Mouse (Mus musculus) heart, embryonic 14.5 days (tissue): ENCODE measurements around the gene Ccser1. TPM values are rescaled to one million over a fixed set of nuclear protein-coding genes. Genes with fewer than 3 reads are reported as not detected.

ENCODE experiments used
- ATAC-seq: fragments of 200-750 bp; cut with Nextera tagmentation; 2 replicates; pipeline ENCODE4 v1.8.0; 2017; ENCODE audit warnings: low read depth, moderate TSS enrichment; ENCODE audit not compliant: insufficient number of reproducible peaks, insufficient read depth, low FRiP score
- H3K27ac ChIP-seq, 2 experiments: fragments of 200-500 bp in 1 of 2; fragments of 300-500 bp in 1 of 2; sonication (generic) in 1 of 2; replicated peaks in 1 of 2; 2 replicates each; pipeline ENCODE4 v1.5.1; 2012 to 2014; ENCODE audit warnings: low read depth in 2 of 2, low read length in 2 of 2, control low read depth in 1 of 2, mild to moderate bottlenecking in 1 of 2, mixed read lengths in 1 of 2; ENCODE audit not compliant: control insufficient read depth in 1 of 2, insufficient read depth in 1 of 2
- H3K27me3 ChIP-seq: fragments of 300-500 bp; sonication (generic); 2 replicates; pipeline ENCODE4 v1.6.1; 2014; ENCODE audit warnings: mild to moderate bottlenecking, low read length, control low read depth; ENCODE audit not compliant: control insufficient read depth, insufficient read depth
- H3K36me3 ChIP-seq: fragments of 300-500 bp; sonication (generic); 2 replicates; pipeline ENCODE4 v1.6.1; 2014; ENCODE audit warnings: mild to moderate bottlenecking, control low read depth, low read length, mixed read lengths; ENCODE audit not compliant: control insufficient read depth, insufficient read depth
- H3K4me1 ChIP-seq, 2 experiments: fragments of 200-500 bp in 1 of 2; fragments of 300-500 bp in 1 of 2; sonication (generic) in 1 of 2; 2 replicates each; pipeline ENCODE4 v1.6.1; 2012 to 2014; ENCODE audit warnings: low read length in 2 of 2, control low read depth in 1 of 2, mixed read lengths in 1 of 2; ENCODE audit not compliant: control insufficient read depth in 2 of 2, insufficient read depth in 2 of 2
- H3K4me2 ChIP-seq: fragments of 300-500 bp; sonication (generic); 2 replicates; pipeline ENCODE4 v1.6.1; 2014; ENCODE audit warnings: mild to moderate bottlenecking, low read length
- H3K4me3 ChIP-seq, 2 experiments: fragments of 200-500 bp in 1 of 2; fragments of 300-500 bp in 1 of 2; sonication (generic) in 1 of 2; 2 replicates each; pipeline ENCODE4 v1.5.1; 2012 to 2014; ENCODE audit warnings: low read length in 2 of 2, mild to moderate bottlenecking in 2 of 2, control low read depth in 1 of 2, low read depth in 1 of 2, moderate library complexity in 1 of 2; ENCODE audit not compliant: control insufficient read depth in 1 of 2, insufficient read depth in 1 of 2
- H3K9ac ChIP-seq: fragments of 300-500 bp; sonication (generic); 2 replicates; pipeline ENCODE4 v1.6.1; 2014; ENCODE audit warnings: mild to moderate bottlenecking, low read length
- H3K9me3 ChIP-seq: fragments of 300-500 bp; sonication (generic); 2 replicates; pipeline ENCODE4 v1.6.1; 2016; ENCODE audit warnings: low read length, control low read depth; ENCODE audit not compliant: control insufficient read depth
- WGBS: fragments of 180-500 bp; shearing (Covaris S2); extraction: QIAGEN DNeasy Blood & Tissue Kit; methylation state at CpG from one replicate; pipeline ENCODE4 v1.1.7; 2014; 5-methylcytosine and 5-hydroxymethylcytosine counted together
- polyA plus RNA-seq: library from polyadenylated mRNA; unstranded; fragments of >200 nt; fragmentation: Nextera tagmentation; extraction: Ambion mirVana; gene quantifications from 2 replicates; pipeline ENCODE4 v1.2.1, GENCODE M21; 2014

Gene Ccser1
- polyA plus RNA-seq, 1 experiment from 2014 or later: 3.7 TPM

DNA sequence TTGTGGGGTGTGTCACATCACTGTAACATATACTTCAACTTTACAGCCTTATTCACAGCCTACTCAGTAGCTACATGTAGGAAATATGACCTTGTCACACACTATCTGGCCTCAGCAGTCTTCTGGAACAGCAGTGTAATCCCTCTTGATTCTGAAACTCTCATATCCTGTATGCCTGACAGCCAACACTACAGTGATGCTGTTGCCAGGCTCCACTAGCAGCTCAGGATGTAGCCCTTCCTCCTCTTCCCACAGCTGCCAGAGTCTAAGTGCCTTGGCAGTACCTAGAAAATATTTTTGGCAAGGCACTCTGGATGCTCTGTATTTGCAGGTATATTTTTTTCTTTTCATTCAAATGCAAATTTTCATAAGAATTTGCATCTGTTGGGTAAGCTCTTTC, 18.0 kb upstream of the Ccser1 start:
- ATAC-seq: no peak
- Histone ChIP-seq H3K9me3 (no peaks in the 10 kb centered on the region), H3K4me3 (no peak overlapping the region), H3K27ac (no peak overlapping the region), H3K4me1 (no peaks in the 10 kb centered on the region), H3K9ac (no peak overlapping the region), H3K36me3 (no peaks in the 10 kb centered on the region), H3K27me3 (no peaks in the 10 kb centered on the region), H3K4me2 (no peak overlapping the region)

DNA sequence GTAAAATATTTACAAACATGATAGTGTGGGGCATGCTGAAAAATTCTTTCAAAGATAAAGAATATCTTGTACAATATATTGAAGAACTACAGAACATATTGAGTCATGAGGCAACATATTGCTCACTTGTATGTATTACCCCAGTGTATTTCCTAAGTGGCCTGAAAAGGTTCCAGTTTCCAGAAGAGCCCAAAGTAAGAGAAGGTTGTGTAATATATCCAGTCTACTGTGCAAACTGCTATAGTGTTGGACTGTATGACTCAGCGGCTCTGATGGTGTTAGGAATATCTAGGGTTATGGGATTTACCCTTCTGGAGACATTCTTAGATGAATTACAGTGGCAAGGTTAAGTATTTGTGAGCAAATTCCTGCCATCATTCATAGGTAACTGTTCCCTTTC, 13.2 kb upstream of the Ccser1 start:
- no peak for ATAC-seq
- Histone ChIP-seq H3K9ac (no peak overlapping the region), H3K4me3 (no peak overlapping the region), H3K36me3 (no peaks in the 10 kb centered on the region), H3K27ac (no peak overlapping the region), H3K9me3 (no peaks in the 10 kb centered on the region), H3K4me1 (no peaks in the 10 kb centered on the region), H3K4me2 (no peak overlapping the region), H3K27me3 (no peaks in the 10 kb centered on the region)
- 83% methylated on average over 1 of the region's 1 CpGs for WGBS

DNA sequence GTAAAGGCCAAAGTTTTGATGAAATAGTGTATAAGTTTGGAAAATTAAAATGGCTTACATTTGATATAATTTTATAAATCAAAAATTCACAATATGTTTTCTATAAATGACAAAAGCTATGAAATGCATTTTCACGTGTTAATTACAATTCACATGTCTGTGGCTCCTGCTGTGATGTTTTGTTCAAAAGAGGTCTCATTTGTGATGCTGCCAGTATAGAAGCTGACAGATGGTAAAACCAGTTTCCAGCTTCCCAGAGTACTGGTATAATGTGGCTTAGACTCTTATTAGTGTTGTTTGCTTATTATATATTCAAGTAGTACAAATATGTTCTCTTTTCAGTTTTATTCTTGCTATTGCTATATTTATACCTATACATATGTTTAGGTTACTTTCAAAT, 4.0 kb upstream of the Ccser1 start:
- WGBS: 72% methylated on average over 1 of the region's 1 CpGs
- H3K27ac ChIP-seq: no peak overlapping the region
- peaks cover 0 to 1% of the 10 kb centered on the region in 2 experiments; a peak in 1 of 4 replicates for H3K4me1 ChIP-seq
- H3K9ac ChIP-seq: no peak overlapping the region
- H3K9me3 ChIP-seq: no peaks in the 10 kb centered on the region
- H3K36me3 ChIP-seq: no peaks in the 10 kb centered on the region
- H3K4me3 ChIP-seq: no peak overlapping the region
- H3K4me2 ChIP-seq: no peak overlapping the region
- ATAC-seq: no peak
- H3K27me3 ChIP-seq: peaks cover 8% of the 10 kb centered on the region

DNA sequence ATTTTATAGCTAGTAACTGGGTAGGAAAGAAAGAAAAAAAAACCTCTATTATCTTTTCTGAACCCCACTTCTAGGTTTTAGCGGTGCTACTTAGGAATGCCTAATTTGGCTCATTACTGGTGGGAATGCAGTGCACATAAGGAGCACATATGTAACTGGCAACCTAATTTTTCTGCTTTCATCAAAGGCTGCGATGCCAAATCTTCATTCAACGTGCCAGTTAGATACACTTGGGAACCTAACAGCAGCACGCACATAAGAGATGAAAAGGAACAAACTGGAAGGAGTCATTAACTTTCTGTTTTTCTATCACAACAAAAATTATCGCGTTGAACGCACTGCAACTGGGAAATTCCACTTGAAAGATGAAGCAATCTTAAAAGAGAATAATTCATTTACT, 2.6 kb upstream of the Ccser1 start:
- 83% methylated on average over 7 of the region's 7 CpGs for WGBS
- H3K27ac ChIP-seq: no peak overlapping the region

GRCm38 (mm10) chr6:61179641-61179948, 529 bp upstream of the Ccser1 start:
- Histone ChIP-seq H3K27me3 (peaks cover 12% of the 10 kb centered on the region), H3K27ac (no peak overlapping the region), H3K36me3 (no peaks in the 10 kb centered on the region), H3K9ac (peak overlapping the region; percentile 75), H3K4me3 (peak overlapping the region; percentile 70 to 81), H3K4me2 (peak overlapping the region; percentile 99), H3K4me1 (peaks cover 0 to 3% of the 10 kb centered on the region in 2 experiments; a peak in 1 of 4 replicates), H3K9me3 (no peaks in the 10 kb centered on the region)
- peak; percentile 20; the same call in 1 of the 2 replicates for ATAC-seq
- 2% methylated on average over 5 of the region's 5 CpGs for WGBS

More for the DNA sequence above, 2.6 kb upstream of the Ccser1 start:
- no peaks in the 10 kb centered on the region for H3K36me3 ChIP-seq
- H3K9ac ChIP-seq: no peak overlapping the region
- peaks cover 0 to 3% of the 10 kb centered on the region in 2 experiments; a peak in 1 of 4 replicates for H3K4me1 ChIP-seq
- ATAC-seq: no peak
- peaks cover 12% of the 10 kb centered on the region for H3K27me3 ChIP-seq
- no peak overlapping the region for H3K4me2 ChIP-seq
- H3K9me3 ChIP-seq: no peaks in the 10 kb centered on the region
- H3K4me3 ChIP-seq: no peak overlapping the region

DNA sequence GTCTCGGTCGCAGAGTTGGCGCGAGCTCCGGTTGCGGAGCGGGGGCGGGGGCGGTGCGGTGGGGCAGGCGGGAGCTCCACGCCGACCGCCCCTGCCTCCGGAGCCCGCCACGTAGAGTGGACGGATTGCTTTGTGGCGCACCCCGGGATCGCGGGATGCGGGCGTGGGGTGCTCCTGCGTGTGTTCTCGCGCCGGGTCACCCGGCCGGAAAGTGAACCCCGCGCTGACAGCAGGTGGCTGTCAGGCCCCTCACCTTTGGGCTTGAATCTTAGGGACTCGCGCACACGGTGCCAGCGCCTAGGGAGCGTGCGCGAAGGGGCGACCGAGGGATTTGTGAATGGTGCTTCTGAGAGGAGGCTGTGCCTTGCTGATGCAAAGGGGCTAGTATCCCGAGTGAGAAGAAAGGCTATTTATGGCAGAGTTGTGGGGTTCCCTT, 650 bp downstream of the Ccser1 start:
- ATAC-seq: peak; percentile 52; the same call in 1 of the 2 replicates
- peak overlapping the region; percentile 70 to 81 for H3K4me3 ChIP-seq
- no peak overlapping the region for H3K27ac ChIP-seq
- peak overlapping the region; percentile 75 for H3K9ac ChIP-seq
- under 1% methylated on average over 34 of the region's 42 CpGs for WGBS
- no peaks in the 10 kb centered on the region for H3K36me3 ChIP-seq
- H3K27me3 ChIP-seq: peaks cover 12% of the 10 kb centered on the region
- peaks cover 0 to 3% of the 10 kb centered on the region in 2 experiments; a peak in 1 of 4 replicates for H3K4me1 ChIP-seq
- no peaks in the 10 kb centered on the region for H3K9me3 ChIP-seq
- H3K4me2 ChIP-seq: peak overlapping the region; percentile 99

DNA sequence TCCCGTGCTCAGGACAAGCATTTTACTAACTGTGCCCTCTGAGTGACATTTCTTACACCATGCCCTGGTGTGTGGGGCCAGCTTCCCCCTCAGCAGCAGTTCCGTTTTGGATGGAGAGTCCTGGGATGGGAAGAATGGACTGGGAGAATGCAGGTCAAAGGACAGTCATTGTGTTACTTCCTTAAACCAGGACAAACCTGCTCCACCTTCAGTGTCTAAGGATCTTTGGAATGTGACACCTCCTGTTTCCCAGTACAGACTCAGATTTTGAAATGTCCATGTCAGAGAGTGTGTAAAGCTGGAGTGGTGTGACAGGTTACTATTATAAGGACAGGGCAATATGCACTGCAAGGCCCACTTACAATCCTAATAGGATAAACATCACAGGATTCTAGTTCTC, 8.9 kb downstream of the Ccser1 start:
- H3K4me2 ChIP-seq: no peak overlapping the region
- H3K36me3 ChIP-seq: no peaks in the 10 kb centered on the region
- no peaks in the 10 kb centered on the region for H3K27me3 ChIP-seq
- no peak overlapping the region for H3K4me3 ChIP-seq
- ATAC-seq: no peak
- H3K9ac ChIP-seq: no peak overlapping the region
- WGBS: 40% methylated on average over 2 of the region's 2 CpGs
- peaks cover 0 to 2% of the 10 kb centered on the region in 2 experiments; a peak in 1 of 4 replicates for H3K4me1 ChIP-seq
- no peaks in the 10 kb centered on the region for H3K9me3 ChIP-seq
- no peak overlapping the region for H3K27ac ChIP-seq
